Mouse (Mus musculus) ES-Bruce4 (cell line): ENCODE data around the gene Rps2. TPM values are rescaled to one million over a fixed set of nuclear protein-coding genes. Genes with fewer than 3 reads are reported as not detected.

Experiments used
- H3K27ac ChIP-seq: 2 replicates; pipeline ENCODE4 v1.5.1; 2012; ENCODE audit warnings: low read length, inconsistent platforms; ENCODE audit not compliant: insufficient read depth
- H3K27me3 ChIP-seq: 2 replicates; pipeline ENCODE4 v1.6.1; 2012; ENCODE audit warnings: mild to moderate bottlenecking, low read length, inconsistent platforms; ENCODE audit not compliant: control insufficient read depth, poor library complexity, insufficient read depth, severe bottlenecking
- H3K36me3 ChIP-seq: 2 replicates; pipeline ENCODE4 v1.6.1; 2012; ENCODE audit warnings: inconsistent platforms, mild to moderate bottlenecking, low read length, moderate library complexity; ENCODE audit not compliant: control insufficient read depth, poor library complexity, insufficient read depth, severe bottlenecking
- H3K4me1 ChIP-seq: one replicate; pipeline ENCODE4 v1.8.1; 2011; ENCODE audit warnings: low read length; ENCODE audit not compliant: control insufficient read depth, insufficient read depth
- H3K4me3 ChIP-seq: 2 replicates; pipeline ENCODE4 v1.5.1; 2011; ENCODE audit warnings: low read depth, mild to moderate bottlenecking, low read length
- H3K9ac ChIP-seq: 2 replicates; pipeline ENCODE4 v1.6.1; 2012; ENCODE audit warnings: low read depth, mild to moderate bottlenecking, inconsistent platforms; ENCODE audit not compliant: poor library complexity, severe bottlenecking
- H3K9me3 ChIP-seq: replicated peaks from 2 replicates; pipeline ENCODE4 v1.6.1; 2012; ENCODE audit warnings: mild to moderate bottlenecking, low read length, inconsistent platforms; ENCODE audit not compliant: control insufficient read depth, poor library complexity, insufficient read depth, severe bottlenecking
- CTCF ChIP-seq: IDR thresholded peaks from one replicate; pipeline ENCODE4 v1.8.1; 2011; ENCODE audit warnings: low read depth, low read length
- EP300 ChIP-seq: IDR thresholded peaks from 2 replicates; pipeline ENCODE4 v1.6.1; 2011; ENCODE audit warnings: low read depth, low read length; ENCODE audit not compliant: insufficient read depth
- POLR2A ChIP-seq: IDR thresholded peaks from one replicate; pipeline ENCODE4 v1.8.1; 2011; ENCODE audit warnings: low read length; ENCODE audit not compliant: insufficient read depth
- polyA plus RNA-seq: library from polyadenylated mRNA; stranded (reverse); fragments of >200 nt; gene quantifications from 2 replicates; pipeline ENCODE4 v1.2.4, GENCODE M21; 2011; ENCODE audit warnings: low read depth; ENCODE audit not compliant: missing spikeins, insufficient read depth, insufficient read length

The Rps2 gene
- polyA plus RNA-seq, 1 experiment, result 1,670 TPM

- no peaks in the 10 kb centered on the region for H3K27me3 ChIP-seq
- TF ChIP-seq POLR2A (no peak), EP300 (no peak), CTCF (no peak)
- peaks cover 6% of the 10 kb centered on the region for H3K4me1 ChIP-seq
- H3K9ac ChIP-seq, result no peak overlapping the region
- no peak overlapping the region for H3K4me3 ChIP-seq
- H3K9me3 ChIP-seq, result no peaks in the 10 kb centered on the region
- H3K27ac ChIP-seq, result no peak overlapping the region
- peaks cover 21% of the 10 kb centered on the region for H3K36me3 ChIP-seq
Measured at GRCm38 (mm10) chr17:24674277-24674676, 43.6 kb upstream of the Rps2 start.

DNA sequence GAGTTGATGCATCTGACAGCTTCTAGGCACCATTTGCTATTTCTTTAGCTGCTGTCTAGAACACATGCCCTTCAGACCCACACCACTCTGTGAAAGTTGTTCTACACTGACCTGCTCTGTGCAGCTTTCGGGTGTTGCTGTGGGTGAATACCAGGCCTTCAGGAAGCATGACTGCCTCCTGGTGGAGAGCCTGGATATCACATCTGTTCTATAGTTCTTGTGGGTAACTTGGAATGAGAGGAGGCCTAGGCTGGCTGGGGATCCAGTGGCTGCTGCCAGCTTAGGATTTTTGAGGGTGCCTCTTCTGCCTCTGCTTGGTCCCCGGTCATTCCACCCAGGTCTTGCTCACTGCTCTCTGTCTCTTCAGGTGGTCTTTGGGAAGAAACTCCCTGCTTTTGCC is 41.7 kb upstream of the Rps2 start:
- Histone ChIP-seq H3K27me3 (no peaks in the 10 kb centered on the region), H3K9me3 (no peaks in the 10 kb centered on the region), H3K9ac (no peak overlapping the region), H3K27ac (no peak overlapping the region), H3K4me1 (peaks cover 4% of the 10 kb centered on the region), H3K4me3 (no peak overlapping the region), H3K36me3 (peaks cover 40% of the 10 kb centered on the region)
- TF ChIP-seq CTCF, result peak; percentile 64
- TF ChIP-seq POLR2A, result no peak

DNA sequence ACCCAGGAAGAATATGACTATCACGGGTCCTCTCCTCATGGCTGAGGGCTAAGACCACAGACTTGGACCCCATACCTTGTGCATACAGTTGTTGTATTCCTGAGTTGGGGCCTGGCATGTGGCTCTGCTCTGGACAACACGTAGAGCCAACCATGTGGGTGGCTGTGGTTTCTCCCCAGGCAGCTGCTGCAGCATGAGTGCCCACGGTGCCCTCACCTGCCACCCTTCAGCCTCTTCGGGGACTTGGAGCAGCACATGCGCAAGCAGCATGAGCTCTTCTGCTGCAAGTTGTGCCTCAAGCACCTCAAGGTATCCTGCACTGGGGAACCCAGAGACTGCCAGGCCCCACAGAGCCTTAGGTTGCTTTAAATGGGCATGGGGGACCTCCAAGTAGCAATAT is 41.0 kb upstream of the Rps2 start:
- no peaks in the 10 kb centered on the region for H3K27me3 ChIP-seq
- peaks cover 4% of the 10 kb centered on the region for H3K4me1 ChIP-seq
- peaks cover 42% of the 10 kb centered on the region for H3K36me3 ChIP-seq
- H3K9ac ChIP-seq, result no peak overlapping the region
- TF ChIP-seq EP300 (no peak), POLR2A (no peak), CTCF (no peak)
- H3K4me3 ChIP-seq, result no peak overlapping the region
- no peaks in the 10 kb centered on the region for H3K9me3 ChIP-seq
- no peak overlapping the region for H3K27ac ChIP-seq

DNA sequence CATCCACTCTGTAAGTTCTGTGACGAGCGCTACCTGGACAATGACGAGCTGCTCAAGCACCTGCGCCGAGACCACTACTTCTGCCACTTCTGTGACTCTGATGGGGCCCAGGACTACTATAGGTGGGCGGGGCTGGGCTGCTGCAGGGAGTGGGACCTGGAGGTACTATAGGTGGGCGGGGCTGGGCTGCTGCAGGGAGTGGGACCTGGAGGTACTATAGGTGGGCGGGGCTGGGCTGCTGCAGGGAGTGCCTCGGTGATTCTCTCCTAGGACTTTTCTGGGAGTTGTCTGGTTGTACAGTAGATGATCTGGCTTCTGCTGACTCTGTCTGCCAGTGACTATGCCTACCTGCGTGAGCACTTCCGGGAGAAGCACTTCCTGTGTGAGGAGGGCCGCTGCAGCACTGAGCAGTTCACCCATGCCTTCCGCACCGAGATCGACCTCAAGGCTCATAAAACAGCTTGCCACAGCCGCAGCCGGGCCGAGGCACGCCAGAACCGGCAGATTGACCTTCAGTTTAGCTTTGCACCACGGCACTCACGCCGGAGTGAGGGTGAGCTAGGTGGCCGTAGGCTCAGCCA is 40.3 kb upstream of the Rps2 start:
- H3K9ac ChIP-seq, result no peak overlapping the region
- peaks cover 42% of the 10 kb centered on the region for H3K36me3 ChIP-seq
- no peaks in the 10 kb centered on the region for H3K9me3 ChIP-seq
- no peaks in the 10 kb centered on the region for H3K27me3 ChIP-seq
- H3K27ac ChIP-seq, result no peak overlapping the region
- TF ChIP-seq CTCF (no peak), EP300 (no peak), POLR2A (no peak)
- H3K4me1 ChIP-seq, result peaks cover 4% of the 10 kb centered on the region
- no peak overlapping the region for H3K4me3 ChIP-seq

DNA sequence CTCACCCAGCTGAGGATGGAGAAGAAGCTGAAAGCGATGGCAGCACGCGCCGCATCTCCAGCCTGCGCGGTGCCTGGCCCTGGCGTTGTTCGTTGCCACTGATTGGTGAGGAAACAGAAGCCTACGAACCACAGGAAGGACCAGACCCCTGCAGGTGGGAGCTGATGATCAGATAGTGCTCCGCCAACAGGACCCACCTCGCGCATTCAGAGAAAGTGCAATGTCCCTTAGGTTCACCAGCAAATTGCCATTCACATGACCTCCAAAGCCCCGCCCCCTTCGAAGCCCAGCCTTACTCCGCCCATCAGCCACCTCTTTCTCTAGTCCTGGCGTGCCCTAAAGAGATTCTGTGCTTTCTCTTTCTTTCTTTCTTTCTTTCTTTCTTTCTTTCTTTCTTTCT is 31.4 kb upstream of the Rps2 start:
- H3K27me3 ChIP-seq, result no peaks in the 10 kb centered on the region
- peak overlapping the region; percentile 22 for H3K9ac ChIP-seq
- no peaks in the 10 kb centered on the region for H3K36me3 ChIP-seq
- TF ChIP-seq POLR2A (peak; percentile 67), CTCF (no peak), EP300 (no peak)
- H3K27ac ChIP-seq, result no peak overlapping the region
- H3K4me3 ChIP-seq, result peak overlapping the region; percentile 74
- no peaks in the 10 kb centered on the region for H3K9me3 ChIP-seq
- no peaks in the 10 kb centered on the region for H3K4me1 ChIP-seq

DNA sequence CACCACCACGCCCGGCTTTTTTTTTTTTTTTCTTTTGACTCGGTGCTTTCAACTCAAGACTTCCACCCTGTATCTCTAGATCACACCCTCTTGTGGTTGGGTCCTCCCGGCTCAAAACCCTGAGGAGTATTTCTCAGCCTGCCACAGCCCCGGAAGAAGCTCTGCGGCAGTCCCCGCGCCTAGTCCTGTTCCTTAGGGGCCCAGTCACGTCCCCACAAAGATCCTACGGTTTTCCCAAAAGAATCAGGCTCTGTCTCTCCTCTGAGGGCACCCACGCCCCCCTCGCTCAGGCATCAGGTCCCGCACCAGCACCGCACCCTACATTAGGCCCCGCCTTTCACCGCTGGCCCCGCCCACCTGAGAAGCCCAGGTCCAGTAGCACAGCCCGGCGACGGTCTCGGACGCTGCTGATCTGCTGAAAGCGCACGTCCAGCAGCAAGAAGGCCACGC is 30.7 kb upstream of the Rps2 start:
- Histone ChIP-seq H3K27ac (no peak overlapping the region), H3K4me1 (no peaks in the 10 kb centered on the region), H3K4me3 (peak overlapping the region; percentile 40), H3K9ac (no peak overlapping the region), H3K9me3 (no peaks in the 10 kb centered on the region), H3K27me3 (no peaks in the 10 kb centered on the region), H3K36me3 (no peaks in the 10 kb centered on the region; the same call in 1 of the 2 replicates)
- TF ChIP-seq EP300, result no peak
- no peak for TF ChIP-seq POLR2A
- no peak for TF ChIP-seq CTCF
